Mouse (Mus musculus) limb, embryonic 12.5 days (tissue): ENCODE measurements around the gene 1700019A02Rik. TPM values are rescaled to one million over a fixed set of nuclear protein-coding genes. Genes with fewer than 3 reads are reported as not detected.

Source experiments
- ATAC-seq: fragments of 200-750 bp; cut with Nextera tagmentation; 2 replicates; pipeline ENCODE4 v1.8.0; 2017; ENCODE audit warnings: low read depth, moderate TSS enrichment; ENCODE audit not compliant: insufficient number of reproducible peaks, insufficient read depth, low FRiP score, low TSS enrichment
- H3K27ac ChIP-seq: fragments of 300-500 bp; sonication (generic); 2 replicates; pipeline ENCODE4 v1.5.1; 2016; ENCODE audit warnings: mild to moderate bottlenecking, moderate library complexity
- H3K27me3 ChIP-seq: fragments of 300-500 bp; sonication (generic); 2 replicates; pipeline ENCODE4 v1.6.1; 2016; ENCODE audit warnings: mild to moderate bottlenecking, moderate library complexity
- H3K36me3 ChIP-seq: fragments of 300-500 bp; sonication (generic); 2 replicates; pipeline ENCODE4 v1.6.1; 2016; ENCODE audit warnings: mild to moderate bottlenecking, moderate library complexity
- H3K4me1 ChIP-seq: fragments of 300-500 bp; sonication (generic); replicated peaks from 2 replicates; pipeline ENCODE4 v1.6.1; 2016
- H3K4me2 ChIP-seq: fragments of 300-500 bp; sonication (generic); 2 replicates; pipeline ENCODE4 v1.6.1; 2016; ENCODE audit warnings: mild to moderate bottlenecking, moderate library complexity
- H3K4me3 ChIP-seq: fragments of 300-500 bp; sonication (generic); replicated peaks from 2 replicates; pipeline ENCODE4 v1.5.1; 2016; ENCODE audit warnings: mild to moderate bottlenecking
- H3K9ac ChIP-seq: fragments of 300-500 bp; sonication (generic); replicated peaks from 2 replicates; pipeline ENCODE4 v1.6.1; 2016; ENCODE audit warnings: mild to moderate bottlenecking, moderate library complexity
- H3K9me3 ChIP-seq: fragments of 300-500 bp; sonication (generic); 2 replicates; pipeline ENCODE4 v1.6.1; 2016; ENCODE audit warnings: mild to moderate bottlenecking, moderate library complexity
- WGBS: fragments of 180-500 bp; shearing (Covaris S2); methylation state at CpG from one replicate; pipeline ENCODE4 v1.1.7; 2016; 5-methylcytosine and 5-hydroxymethylcytosine counted together
- polyA plus RNA-seq: library from polyadenylated mRNA; unstranded; fragments of >200 nt; fragmentation: Nextera tagmentation; extraction: Ambion mirVana; gene quantifications from 2 replicates; pipeline ENCODE4 v1.2.1, GENCODE M21; 2016

The 1700019A02Rik gene
- not detected in 2 replicates for polyA plus RNA-seq

GRCm38 (mm10) chr1:53187536-53187935 is at the start of gene 1700019A02Rik:
TSS of gene 1700019A02Rik (minus strand) at chr1:53187636.
- no peak for ATAC-seq
- H3K9ac ChIP-seq = no peak within 1 kb of the TSS
- no peak within 1 kb of the TSS for H3K4me2 ChIP-seq
- no peaks in the 10 kb centered on the region for H3K27me3 ChIP-seq
- no peaks in the 10 kb centered on the region for H3K9me3 ChIP-seq
- 96% methylated on average over 8 of the region's 8 CpGs for WGBS
- H3K36me3 ChIP-seq = peaks cover 8% of the 10 kb centered on the region; the same call in 1 of the 2 replicates
- no peak within 1 kb of the TSS for H3K27ac ChIP-seq
- H3K4me1 ChIP-seq = no peaks in the 10 kb centered on the region
- no peak within 1 kb of the TSS for H3K4me3 ChIP-seq

DNA sequence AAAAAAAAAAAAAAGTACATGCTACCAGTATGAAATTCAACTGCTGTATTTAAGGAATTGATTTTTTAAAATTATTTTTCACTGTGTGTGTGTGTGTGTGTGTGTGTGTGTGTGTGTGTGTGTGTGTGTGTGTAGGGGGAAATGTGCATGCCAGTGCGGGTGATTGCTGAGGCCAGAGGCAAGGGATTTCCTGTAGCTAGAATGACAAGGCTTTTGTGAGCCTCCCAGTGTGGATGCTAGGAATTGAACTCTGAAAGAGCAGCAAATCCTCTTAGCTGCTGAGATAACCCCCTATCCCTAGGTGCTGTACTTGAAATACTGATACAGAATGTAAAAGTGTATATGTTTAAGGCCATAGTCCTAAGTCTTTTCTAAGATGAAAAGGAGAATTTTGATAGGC is 38.6 kb upstream of the 1700019A02Rik start:
- no peaks in the 10 kb centered on the region; the same call in 1 of the 2 replicates for H3K36me3 ChIP-seq
- no peak overlapping the region for H3K27ac ChIP-seq
- H3K4me3 ChIP-seq = no peak overlapping the region
- no peak overlapping the region for H3K4me2 ChIP-seq
- WGBS = 69% methylated on average over 1 of the region's 1 CpGs
- no peaks in the 10 kb centered on the region for H3K27me3 ChIP-seq
- H3K9ac ChIP-seq = no peak overlapping the region
- H3K9me3 ChIP-seq = peaks cover 3% of the 10 kb centered on the region; the same call in 1 of the 2 replicates
- H3K4me1 ChIP-seq = no peaks in the 10 kb centered on the region
- no peak for ATAC-seq

GRCm38 (mm10) chr1:53225616-53226015 is 38.2 kb upstream of the 1700019A02Rik start:
- Histone ChIP-seq H3K27ac (no peak overlapping the region), H3K36me3 (no peaks in the 10 kb centered on the region; the same call in 1 of the 2 replicates), H3K4me2 (no peak overlapping the region), H3K4me1 (no peaks in the 10 kb centered on the region), H3K27me3 (no peaks in the 10 kb centered on the region), H3K9ac (no peak overlapping the region), H3K4me3 (no peak overlapping the region), H3K9me3 (peaks cover 3% of the 10 kb centered on the region; the same call in 1 of the 2 replicates)
- no peak for ATAC-seq
- 84% methylated on average over 3 of the region's 3 CpGs for WGBS

DNA sequence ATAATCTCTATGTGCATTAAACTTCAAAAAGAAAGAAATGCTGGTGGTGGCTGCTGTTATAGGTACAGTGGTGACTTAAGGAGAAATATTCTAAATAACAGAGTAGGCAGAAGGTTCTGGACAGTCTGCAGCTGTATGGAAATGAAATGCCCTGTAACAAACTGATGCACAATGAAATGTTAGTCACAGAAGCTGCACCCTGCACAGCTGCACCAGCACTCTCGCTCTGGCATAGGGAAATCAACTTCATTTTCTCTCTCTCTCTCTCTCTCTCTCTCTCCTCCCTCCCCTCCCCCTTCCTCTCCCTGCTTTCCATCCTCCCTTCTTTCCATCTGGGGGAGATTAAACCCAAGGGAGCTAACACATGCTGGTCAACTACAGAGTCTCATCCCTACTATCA is 37.3 kb upstream of the 1700019A02Rik start:
- H3K4me1 ChIP-seq = no peaks in the 10 kb centered on the region
- H3K4me2 ChIP-seq = no peak overlapping the region
- H3K27me3 ChIP-seq = no peaks in the 10 kb centered on the region
- H3K27ac ChIP-seq = no peak overlapping the region
- no peak overlapping the region for H3K9ac ChIP-seq
- H3K4me3 ChIP-seq = no peak overlapping the region
- H3K36me3 ChIP-seq = no peaks in the 10 kb centered on the region; the same call in 1 of the 2 replicates
- H3K9me3 ChIP-seq = peaks cover 3% of the 10 kb centered on the region; the same call in 1 of the 2 replicates
- no peak for ATAC-seq
- WGBS = 69% methylated on average over 1 of the region's 1 CpGs

DNA sequence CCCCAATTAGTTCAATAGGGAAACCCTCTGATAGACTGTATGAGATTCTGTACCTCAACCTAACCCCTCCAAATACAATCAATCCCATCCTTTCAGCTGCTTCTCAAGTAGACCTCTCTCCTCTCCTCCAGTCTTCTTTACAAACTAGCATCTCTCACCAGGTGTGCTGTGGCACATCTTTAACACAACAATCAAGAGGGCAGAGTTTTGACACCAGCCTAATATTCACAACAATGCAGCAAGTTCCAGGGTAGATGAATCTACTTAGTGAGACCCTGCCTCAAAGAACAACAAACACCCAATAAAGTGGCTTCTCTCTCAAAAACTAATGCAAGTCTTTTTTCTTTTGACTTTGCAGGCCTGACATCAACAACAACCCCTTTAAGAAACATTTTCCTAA is 22.7 kb upstream of the 1700019A02Rik start:
- ATAC-seq = no peak
- Histone ChIP-seq H3K9me3 (no peaks in the 10 kb centered on the region), H3K27ac (no peak overlapping the region), H3K36me3 (peaks cover 6% of the 10 kb centered on the region; the same call in 1 of the 2 replicates), H3K4me3 (no peak overlapping the region), H3K4me1 (no peaks in the 10 kb centered on the region), H3K4me2 (no peak overlapping the region), H3K9ac (no peak overlapping the region), H3K27me3 (peaks cover 9% of the 10 kb centered on the region)

DNA sequence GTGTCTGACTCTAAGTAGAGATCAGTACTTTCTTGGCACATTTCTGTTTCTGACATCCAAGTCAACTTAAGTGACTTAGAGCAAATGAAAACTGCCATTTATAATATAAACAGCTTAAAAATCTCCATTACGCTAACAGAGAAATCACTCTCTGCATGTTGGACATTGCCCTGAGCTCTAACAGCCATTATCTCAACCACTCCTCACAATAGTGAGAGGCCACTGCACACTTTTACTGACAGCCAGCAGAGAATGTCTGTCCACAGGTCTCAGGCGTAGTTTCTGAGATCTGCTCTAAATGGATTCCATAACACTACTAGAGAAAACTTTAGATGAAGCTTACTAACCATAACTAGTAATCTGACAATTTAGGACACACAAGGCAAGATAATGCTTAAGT is 16.5 kb upstream of the 1700019A02Rik start:
- no peak overlapping the region for H3K27ac ChIP-seq
- 95% methylated on average over 2 of the region's 2 CpGs for WGBS
- H3K4me1 ChIP-seq = peaks cover 18% of the 10 kb centered on the region
- no peak for ATAC-seq
- no peak overlapping the region for H3K4me2 ChIP-seq
- H3K4me3 ChIP-seq = no peak overlapping the region
- H3K9ac ChIP-seq = no peak overlapping the region
- peaks cover 38% of the 10 kb centered on the region for H3K27me3 ChIP-seq
- no peaks in the 10 kb centered on the region for H3K9me3 ChIP-seq
- H3K36me3 ChIP-seq = peaks cover 6% of the 10 kb centered on the region; the same call in 1 of the 2 replicates

DNA sequence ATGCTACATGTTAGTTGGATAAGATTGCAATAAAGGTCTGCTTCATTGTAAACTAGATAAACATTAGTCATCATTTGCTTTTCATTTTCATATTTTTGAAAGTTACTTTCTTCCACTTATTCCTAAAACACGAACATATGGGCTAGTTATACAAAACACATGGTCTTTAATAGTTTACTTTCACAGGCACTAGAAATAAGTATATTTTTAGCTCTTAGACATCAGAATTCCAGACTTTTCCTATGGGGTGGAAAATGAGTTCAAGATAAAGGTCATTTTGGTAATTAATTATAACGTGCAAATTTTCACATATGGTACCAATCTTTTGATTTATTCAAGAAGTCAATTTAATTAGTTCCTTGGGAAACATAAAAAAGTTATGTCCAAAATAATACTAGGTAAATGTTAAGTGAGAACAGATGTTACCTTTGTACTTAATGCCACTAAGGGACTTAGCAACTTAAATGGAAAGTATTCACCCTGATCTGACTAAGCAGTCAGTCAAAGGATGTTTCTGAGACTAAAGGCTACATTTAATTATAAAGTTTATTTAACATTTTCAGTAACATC is 14.3 kb upstream of the 1700019A02Rik start:
- peak; percentile 39 for ATAC-seq
- WGBS = 14% methylated on average over 2 of the region's 2 CpGs

DNA sequence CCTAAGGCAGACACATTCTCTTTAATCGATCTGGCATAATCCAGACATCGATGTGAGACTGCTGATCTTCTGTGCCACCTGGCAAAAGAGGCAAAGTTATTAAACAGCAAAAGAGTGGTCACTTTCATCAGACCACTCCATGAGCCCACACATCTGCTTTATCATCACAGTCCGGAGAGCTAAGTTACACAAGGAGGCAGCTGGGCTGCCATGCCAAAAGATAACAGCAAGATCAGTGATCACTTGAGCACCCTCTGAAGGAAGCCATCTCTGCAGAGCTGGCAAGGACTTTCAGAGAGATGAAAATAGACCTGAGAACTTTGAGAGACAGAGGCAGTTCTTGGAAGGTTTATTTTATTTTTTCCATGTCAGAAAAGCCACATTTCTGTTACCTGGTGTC is 7.1 kb upstream of the 1700019A02Rik start:
- H3K9me3 ChIP-seq = no peaks in the 10 kb centered on the region
- H3K4me3 ChIP-seq = no peak overlapping the region
- 0 out of 2 replicates have a peak, but pooled peaks cover 6% of the 10 kb centered on the region for H3K36me3 ChIP-seq
- peaks cover 22% of the 10 kb centered on the region for H3K4me1 ChIP-seq
- ATAC-seq = no peak
- no peak overlapping the region for H3K27ac ChIP-seq
- no peak overlapping the region for H3K4me2 ChIP-seq
- 88% methylated on average over 3 of the region's 3 CpGs for WGBS
- H3K9ac ChIP-seq = no peak overlapping the region
- peaks cover under 1% of the 10 kb centered on the region for H3K27me3 ChIP-seq

More for the DNA sequence above, 14.3 kb upstream of the 1700019A02Rik start:
- H3K27me3 ChIP-seq = peaks cover 38% of the 10 kb centered on the region
- H3K4me1 ChIP-seq = peaks cover 36% of the 10 kb centered on the region
- H3K27ac ChIP-seq = no peak overlapping the region
- no peak overlapping the region for H3K4me2 ChIP-seq
- peaks cover 6% of the 10 kb centered on the region; the same call in 1 of the 2 replicates for H3K36me3 ChIP-seq
- H3K9ac ChIP-seq = no peak overlapping the region
- no peaks in the 10 kb centered on the region for H3K9me3 ChIP-seq
- H3K4me3 ChIP-seq = no peak overlapping the region

- Histone ChIP-seq H3K9me3 (no peaks in the 10 kb centered on the region), H3K9ac (no peak overlapping the region), H3K4me2 (no peak overlapping the region), H3K27ac (no peak overlapping the region), H3K36me3 (peaks cover 14% of the 10 kb centered on the region; the same call in 1 of the 2 replicates), H3K4me1 (0 out of 2 replicates have a peak, but pooled peaks cover 3% of the 10 kb centered on the region), H3K27me3 (no peaks in the 10 kb centered on the region), H3K4me3 (no peak overlapping the region)
- WGBS = 74% methylated on average over 3 of the region's 3 CpGs
- no peak for ATAC-seq
Measured at GRCm38 (mm10) chr1:53191234-53191633, 3.8 kb upstream of the 1700019A02Rik start.

DNA sequence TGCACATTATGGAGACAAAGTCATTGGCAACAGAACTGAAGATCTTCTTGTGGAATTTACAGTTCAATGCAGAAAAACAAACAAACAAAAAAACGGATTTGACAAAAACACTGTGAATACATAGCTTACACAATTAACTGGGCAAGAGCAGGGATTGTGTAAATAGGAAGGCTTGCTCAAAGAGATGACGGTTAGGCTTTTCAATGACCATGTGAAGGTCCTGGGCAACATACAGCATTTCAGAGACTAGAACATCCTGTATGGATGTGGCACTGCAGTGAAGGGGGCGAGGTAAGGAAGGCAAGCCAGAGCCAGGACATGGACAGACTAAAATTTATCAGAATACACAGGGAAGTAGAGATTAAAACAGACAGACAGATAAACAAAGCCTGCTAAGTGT is 2.2 kb upstream of the 1700019A02Rik start:
- Histone ChIP-seq H3K27ac (no peak overlapping the region), H3K9ac (no peak overlapping the region), H3K9me3 (no peaks in the 10 kb centered on the region), H3K4me2 (no peak overlapping the region), H3K27me3 (no peaks in the 10 kb centered on the region), H3K4me3 (no peak overlapping the region), H3K4me1 (0 out of 2 replicates have a peak, but pooled peaks cover 3% of the 10 kb centered on the region), H3K36me3 (peaks cover 12% of the 10 kb centered on the region; the same call in 1 of the 2 replicates)
- ATAC-seq = no peak
- 89% methylated on average over 3 of the region's 3 CpGs for WGBS

DNA sequence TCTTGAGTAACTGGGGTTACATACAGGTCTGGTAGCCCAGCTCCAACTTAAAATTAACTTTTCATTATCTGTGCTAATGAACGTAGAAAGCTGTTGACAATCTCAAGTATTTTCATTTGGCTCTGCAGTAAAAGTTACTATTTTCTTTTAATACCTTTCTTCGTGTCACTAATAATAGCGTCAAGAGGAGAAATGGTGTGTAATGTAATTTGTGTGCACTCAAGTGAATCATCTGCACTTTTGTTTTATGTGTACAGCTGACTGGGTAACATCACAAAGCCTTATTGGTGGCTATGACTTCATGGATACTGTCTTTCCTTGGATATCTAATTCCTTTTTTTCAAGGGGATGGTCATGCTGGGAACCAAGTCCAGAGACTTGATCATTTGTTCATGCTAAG is 1.1 kb downstream of the 1700019A02Rik start:
- no peak for ATAC-seq
- no peak overlapping the region for H3K27ac ChIP-seq
- no peak overlapping the region for H3K4me3 ChIP-seq
- H3K9ac ChIP-seq = no peak overlapping the region
- H3K4me1 ChIP-seq = no peaks in the 10 kb centered on the region
- H3K27me3 ChIP-seq = no peaks in the 10 kb centered on the region
- no peak overlapping the region for H3K4me2 ChIP-seq
- 90% methylated on average over 3 of the region's 3 CpGs for WGBS
- no peaks in the 10 kb centered on the region for H3K9me3 ChIP-seq
- H3K36me3 ChIP-seq = peaks cover 8% of the 10 kb centered on the region; the same call in 1 of the 2 replicates

DNA sequence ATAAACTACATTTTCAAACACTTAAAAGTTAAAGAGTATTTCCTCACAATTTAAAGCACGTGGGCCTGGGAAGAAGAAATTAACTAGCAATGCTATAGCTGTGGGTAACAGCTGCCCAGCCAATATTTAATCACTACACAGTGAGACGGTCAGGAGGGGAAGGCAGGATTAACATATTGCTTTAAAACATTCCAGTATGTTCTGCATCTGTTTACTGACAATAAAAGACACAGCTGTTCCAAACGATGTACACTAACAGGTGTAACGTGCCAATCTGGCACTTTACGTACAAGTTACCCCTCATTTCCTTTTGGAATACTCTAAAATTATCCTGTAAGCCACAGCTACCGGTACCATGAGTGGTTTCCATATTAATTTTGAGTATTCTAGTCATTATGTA is 29.7 kb downstream of the 1700019A02Rik start:
- Histone ChIP-seq H3K9ac (no peak overlapping the region), H3K4me2 (no peak overlapping the region), H3K27ac (no peak overlapping the region), H3K4me1 (no peaks in the 10 kb centered on the region), H3K36me3 (no peaks in the 10 kb centered on the region), H3K4me3 (no peak overlapping the region), H3K27me3 (no peaks in the 10 kb centered on the region), H3K9me3 (no peaks in the 10 kb centered on the region)
- 39% methylated on average over 6 of the region's 6 CpGs for WGBS
- ATAC-seq = no peak
